Mouse (Mus musculus) embryonic facial prominence, embryonic 12.5 days (tissue): ENCODE results near the gene Gm20765. TPM values are rescaled to one million over a fixed set of nuclear protein-coding genes. Genes with fewer than 3 reads are reported as not detected.
"Not testable (repeated sequence)": the region's sequence is repeated elsewhere in the genome, so short reads cannot be mapped to it uniquely, and the experiment has no call there.

Experiments
- ATAC-seq: fragments of 200-750 bp; cut with Nextera tagmentation; 2 replicates; pipeline ENCODE4 v1.8.0; 2017; ENCODE audit not compliant: insufficient number of reproducible peaks, insufficient read depth, low FRiP score, low TSS enrichment
- H3K27ac ChIP-seq: fragments of 300-500 bp; sonication (generic); 2 replicates; pipeline ENCODE4 v1.5.1; 2016; ENCODE audit warnings: mild to moderate bottlenecking
- H3K27me3 ChIP-seq: fragments of 300-500 bp; sonication (generic); 2 replicates; pipeline ENCODE4 v1.6.1; 2016; ENCODE audit warnings: mild to moderate bottlenecking, moderate library complexity
- H3K36me3 ChIP-seq: fragments of 300-500 bp; sonication (generic); 2 replicates; pipeline ENCODE4 v1.6.1; 2016; ENCODE audit warnings: mild to moderate bottlenecking
- H3K4me1 ChIP-seq: fragments of 300-500 bp; sonication (generic); 2 replicates; pipeline ENCODE4 v1.6.1; 2016
- H3K4me2 ChIP-seq: fragments of 300-500 bp; sonication (generic); replicated peaks from 2 replicates; pipeline ENCODE4 v1.6.1; 2016; ENCODE audit warnings: mild to moderate bottlenecking, moderate library complexity
- H3K4me3 ChIP-seq: fragments of 300-500 bp; sonication (generic); 2 replicates; pipeline ENCODE4 v1.5.1; 2016; ENCODE audit warnings: mild to moderate bottlenecking
- H3K9ac ChIP-seq: fragments of 300-500 bp; sonication (generic); 2 replicates; pipeline ENCODE4 v1.6.1; 2016; ENCODE audit warnings: mild to moderate bottlenecking, moderate library complexity
- H3K9me3 ChIP-seq: fragments of 300-500 bp; sonication (generic); 2 replicates; pipeline ENCODE4 v1.6.1; 2016; ENCODE audit warnings: mild to moderate bottlenecking, moderate library complexity
- WGBS: fragments of 180-500 bp; shearing (Covaris S2); methylation state at CpG from one replicate; pipeline ENCODE4 v1.1.7; 2016; 5-methylcytosine and 5-hydroxymethylcytosine counted together
- polyA plus RNA-seq: library from polyadenylated mRNA; unstranded; fragments of >200 nt; fragmentation: Nextera tagmentation; extraction: Ambion mirVana; gene quantifications from 2 replicates; pipeline ENCODE4 v1.2.1, GENCODE M21; 2016

The Gm20765 gene
- not detected in 2 replicates for polyA plus RNA-seq

GRCm38 (mm10) chr10:104185233-104185632 lies at the start of gene Gm20765:
Gene Gm20765, plus strand, starts transcription at chr10:104185533.
- not testable (repeated sequence) for H3K27ac ChIP-seq, H3K36me3 ChIP-seq, H3K4me1 ChIP-seq, H3K27me3 ChIP-seq, H3K4me3 ChIP-seq, ATAC-seq, H3K4me2 ChIP-seq, H3K9me3 ChIP-seq, H3K9ac ChIP-seq
- no CpG with 5 or more reads among the region's 3 CpGs for WGBS

GRCm38 (mm10) chr10:104142687-104143086 lies 42.6 kb upstream of the Gm20765 start, which contains the start of gene Gm21293:
Gene Gm21293, plus strand, starts transcription at chr10:104142987.
- not testable (repeated sequence) for H3K4me2 ChIP-seq, ATAC-seq, H3K36me3 ChIP-seq, H3K4me1 ChIP-seq, H3K27me3 ChIP-seq, H3K9ac ChIP-seq, H3K9me3 ChIP-seq, H3K4me3 ChIP-seq, H3K27ac ChIP-seq
- WGBS = no CpG with 5 or more reads among the region's 3 CpGs

GRCm38 (mm10) chr10:104151197-104151596 lies 34.1 kb upstream of the Gm20765 start, which contains the start of gene Gm6763:
Gene Gm6763, plus strand, starts transcription at chr10:104151497.
- H3K4me1 ChIP-seq, ATAC-seq, H3K27ac ChIP-seq, H3K4me2 ChIP-seq, H3K9me3 ChIP-seq, H3K4me3 ChIP-seq, H3K36me3 ChIP-seq, H3K9ac ChIP-seq, H3K27me3 ChIP-seq: not testable (repeated sequence)
- WGBS = no CpG with 5 or more reads among the region's 3 CpGs

GRCm38 (mm10) chr10:104159706-104160105 lies 25.6 kb upstream of the Gm20765 start, which contains the start of gene Gm8764:
Gene Gm8764, plus strand, starts transcription at chr10:104160006.
- H3K4me2 ChIP-seq, H3K4me1 ChIP-seq, H3K27me3 ChIP-seq, H3K36me3 ChIP-seq, H3K27ac ChIP-seq, H3K4me3 ChIP-seq, H3K9me3 ChIP-seq, ATAC-seq, H3K9ac ChIP-seq: not testable (repeated sequence)
- WGBS = no CpG with 5 or more reads among the region's 3 CpGs

GRCm38 (mm10) chr10:104168215-104168614 lies 17.1 kb upstream of the Gm20765 start, which contains the start of gene Gm21304:
Gene Gm21304, plus strand, starts transcription at chr10:104168515.
- not testable (repeated sequence) for H3K4me2 ChIP-seq, H3K9me3 ChIP-seq, H3K4me1 ChIP-seq, ATAC-seq, H3K27me3 ChIP-seq, H3K36me3 ChIP-seq, H3K4me3 ChIP-seq, H3K27ac ChIP-seq, H3K9ac ChIP-seq
- no CpG with 5 or more reads among the region's 3 CpGs for WGBS

GRCm38 (mm10) chr10:104176724-104177123 lies 8.6 kb upstream of the Gm20765 start, which contains the start of gene Gm21312:
Gene Gm21312, plus strand, starts transcription at chr10:104177024.
- not testable (repeated sequence) for H3K9me3 ChIP-seq, H3K4me1 ChIP-seq, H3K9ac ChIP-seq, H3K4me3 ChIP-seq, H3K4me2 ChIP-seq, H3K27ac ChIP-seq, H3K27me3 ChIP-seq, H3K36me3 ChIP-seq, ATAC-seq
- no CpG with 5 or more reads among the region's 3 CpGs for WGBS

GRCm38 (mm10) chr10:104193742-104194141 lies 8.4 kb downstream of the Gm20765 start, which contains the start of gene Gm4340:
Gene Gm4340, plus strand, starts transcription at chr10:104194042.
- not testable (repeated sequence) for H3K4me3 ChIP-seq, H3K9ac ChIP-seq, H3K9me3 ChIP-seq, ATAC-seq, H3K27ac ChIP-seq, H3K4me1 ChIP-seq, H3K36me3 ChIP-seq, H3K4me2 ChIP-seq, H3K27me3 ChIP-seq
- WGBS = no CpG with 5 or more reads among the region's 3 CpGs

- no peak for ATAC-seq
- Histone ChIP-seq H3K4me2 (no peak overlapping the region), H3K9ac (no peak overlapping the region), H3K4me3 (no peak overlapping the region), H3K27ac (no peak overlapping the region), H3K36me3 (no peaks in the 10 kb centered on the region), H3K9me3 (no peaks in the 10 kb centered on the region), H3K27me3 (no peaks in the 10 kb centered on the region), H3K4me1 (no peaks in the 10 kb centered on the region)
- WGBS = 82% methylated on average over 1 of the region's 1 CpGs
These were observed 24.3 kb downstream of the Gm20765 start for GRCm38 (mm10) chr10:104209655-104210054.

- H3K4me1 ChIP-seq = no peaks in the 10 kb centered on the region
- no peak for ATAC-seq
- WGBS = 70% methylated on average over 3 of the region's 3 CpGs
- no peaks in the 10 kb centered on the region for H3K27me3 ChIP-seq
- H3K27ac ChIP-seq = no peak overlapping the region
- no peaks in the 10 kb centered on the region for H3K9me3 ChIP-seq
- no peak overlapping the region for H3K4me3 ChIP-seq
- H3K4me2 ChIP-seq = no peak overlapping the region
- no peaks in the 10 kb centered on the region for H3K36me3 ChIP-seq
- H3K9ac ChIP-seq = no peak overlapping the region
These were observed 25.1 kb downstream of the Gm20765 start for GRCm38 (mm10) chr10:104210268-104210990.

- Histone ChIP-seq H3K27ac (no peak overlapping the region), H3K9me3 (no peaks in the 10 kb centered on the region), H3K4me3 (no peak overlapping the region), H3K4me2 (no peak overlapping the region), H3K4me1 (no peaks in the 10 kb centered on the region), H3K9ac (no peak overlapping the region), H3K27me3 (no peaks in the 10 kb centered on the region), H3K36me3 (no peaks in the 10 kb centered on the region)
- WGBS = 91% methylated on average over 5 of the region's 5 CpGs
- no peak for ATAC-seq
These were observed 29.2 kb downstream of the Gm20765 start for GRCm38 (mm10) chr10:104214527-104214926.

GRCm38 (mm10) chr10:104220303-104221021 lies 35.1 kb downstream of the Gm20765 start:
- Histone ChIP-seq H3K4me2 (no peak overlapping the region), H3K27me3 (no peaks in the 10 kb centered on the region), H3K27ac (no peak overlapping the region), H3K36me3 (no peaks in the 10 kb centered on the region), H3K4me1 (no peaks in the 10 kb centered on the region), H3K4me3 (no peak overlapping the region), H3K9me3 (no peaks in the 10 kb centered on the region), H3K9ac (no peak overlapping the region)
- ATAC-seq = no peak
- 85% methylated on average over 6 of the region's 6 CpGs for WGBS
